Mouse (Mus musculus) lung, postnatal 36 days (tissue): Measurements from ENCODE around the gene Tdrd9.
"Not testable (repeated sequence)": the region's sequence is repeated elsewhere in the genome, so short reads cannot be mapped to it uniquely, and the experiment has no call there.

ENCODE experiments used
- DNase-seq: peaks from one replicate; pipeline ENCODE4 v3.0.0; 2022; ENCODE audit warnings: mixed read lengths

Gene Tdrd9

GRCm38 (mm10) chr12:112033409-112033975 is 62.1 kb downstream of the Tdrd9 start:
- no peak for DNase-seq

- not testable (repeated sequence) for DNase-seq
Measured at GRCm38 (mm10) chr12:112035341-112036100, 64.2 kb downstream of the Tdrd9 start.

DNA sequence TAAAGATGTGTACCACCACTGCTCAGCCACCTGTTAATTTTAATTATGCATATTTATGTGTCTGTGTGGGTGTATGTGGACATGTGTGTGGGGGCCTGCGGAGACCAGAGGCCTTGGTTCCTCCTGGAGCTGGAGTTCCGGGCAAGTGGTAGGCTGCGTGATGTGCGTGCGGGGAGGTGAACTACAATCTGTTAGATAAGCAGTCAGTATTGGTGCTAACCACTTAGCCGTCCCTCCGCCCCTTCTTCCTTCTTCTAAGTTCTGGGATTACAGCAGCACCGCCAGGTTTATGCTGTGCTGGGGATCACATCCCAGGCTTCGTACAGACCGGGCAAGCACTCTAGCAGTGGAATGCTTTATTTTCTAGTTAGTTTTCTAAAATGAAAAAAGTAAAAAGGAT is 67.1 kb downstream of the Tdrd9 start:
- no peak for DNase-seq

- no peak for DNase-seq
Measured at GRCm38 (mm10) chr12:112039169-112039568, 67.8 kb downstream of the Tdrd9 start.

DNA sequence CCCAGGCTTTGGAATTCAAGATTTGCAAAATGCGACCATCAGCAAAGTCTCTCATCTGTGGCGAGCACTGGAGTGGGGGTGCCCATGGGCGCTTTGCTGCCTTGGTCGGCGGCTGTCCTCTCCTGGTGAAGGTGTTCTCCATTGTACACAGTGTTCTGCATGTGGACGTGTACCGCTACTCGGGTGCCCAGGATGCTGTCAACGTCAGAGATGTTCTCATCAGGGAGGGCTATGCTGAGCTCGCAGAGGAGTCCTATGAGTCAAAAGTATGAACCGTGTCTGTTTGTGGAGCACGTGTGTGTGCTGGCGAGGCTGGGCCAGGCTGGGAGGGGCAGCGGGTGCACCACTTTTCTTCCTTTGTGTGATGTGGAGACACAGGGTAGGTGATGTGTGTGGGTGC is 71.3 kb downstream of the Tdrd9 start:
- no peak for DNase-seq

GRCm38 (mm10) chr12:112077651-112078050 is 106.3 kb downstream of the Tdrd9 start:
- DNase-seq, result peak; percentile 86

DNA sequence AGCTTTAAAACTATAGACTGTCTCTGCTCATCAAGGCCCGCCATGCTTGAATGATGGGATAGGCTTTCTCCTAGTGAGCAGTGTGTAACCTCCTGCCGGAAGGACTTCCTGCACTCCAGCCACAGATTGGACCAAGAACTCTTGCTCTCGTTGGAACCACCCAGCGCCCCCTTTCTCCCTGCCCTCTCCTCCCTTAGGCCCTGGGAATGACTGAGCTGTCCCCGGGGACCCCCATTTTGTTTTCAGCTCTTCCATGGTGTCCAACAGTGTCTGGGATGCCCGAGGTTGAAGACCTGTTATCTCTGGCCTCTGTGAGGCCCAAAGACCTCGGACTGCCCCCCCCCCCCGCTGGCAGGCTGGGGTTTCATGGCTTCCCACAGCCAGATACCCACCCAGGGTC is 108.6 kb downstream of the Tdrd9 start:
- DNase-seq, result no peak

- DNase-seq, result no peak
Measured at GRCm38 (mm10) chr12:112080911-112081310, 109.6 kb downstream of the Tdrd9 start.

DNA sequence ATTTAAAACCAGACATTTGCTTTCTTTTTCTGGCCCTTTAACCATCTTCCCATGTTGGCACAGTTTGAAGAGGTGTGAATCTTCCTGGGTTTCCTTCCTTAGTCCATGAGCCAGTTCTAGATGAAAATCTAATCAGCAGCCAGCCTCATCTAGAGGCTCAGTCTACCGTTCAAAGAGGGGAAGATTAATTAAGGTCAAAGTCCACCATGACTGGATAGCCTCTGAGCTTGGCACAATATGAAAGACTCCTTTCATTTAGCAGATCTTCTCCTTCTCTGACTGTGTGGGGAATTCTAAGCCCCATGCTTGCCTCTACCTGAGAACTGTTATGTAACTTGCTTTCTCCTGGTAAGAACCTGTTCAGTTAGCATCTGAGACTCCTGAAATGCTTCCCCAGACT is 110.9 kb downstream of the Tdrd9 start:
- no peak for DNase-seq

DNA sequence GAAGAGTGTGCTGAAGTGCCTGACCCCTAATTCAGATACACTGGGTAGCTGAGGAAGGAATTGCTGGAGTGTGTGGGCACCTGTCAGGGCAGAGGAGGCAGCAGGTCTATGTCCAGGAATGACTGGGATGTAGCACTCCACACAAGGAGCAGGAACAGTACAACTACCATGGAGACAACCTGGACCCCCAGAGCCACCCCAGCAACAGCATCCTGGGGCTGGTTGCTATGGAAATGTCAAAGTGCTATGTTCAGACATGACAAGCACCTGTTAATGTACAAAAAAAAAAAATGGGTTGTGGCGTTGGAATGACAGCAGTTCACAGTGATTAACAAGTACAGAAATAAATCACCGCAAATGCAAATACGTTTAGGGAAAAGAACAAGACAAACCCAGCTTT is 114.9 kb downstream of the Tdrd9 start:
- DNase-seq, result no peak

GRCm38 (mm10) chr12:112086726-112087125 is 115.4 kb downstream of the Tdrd9 start:
- DNase-seq, result no peak

DNA sequence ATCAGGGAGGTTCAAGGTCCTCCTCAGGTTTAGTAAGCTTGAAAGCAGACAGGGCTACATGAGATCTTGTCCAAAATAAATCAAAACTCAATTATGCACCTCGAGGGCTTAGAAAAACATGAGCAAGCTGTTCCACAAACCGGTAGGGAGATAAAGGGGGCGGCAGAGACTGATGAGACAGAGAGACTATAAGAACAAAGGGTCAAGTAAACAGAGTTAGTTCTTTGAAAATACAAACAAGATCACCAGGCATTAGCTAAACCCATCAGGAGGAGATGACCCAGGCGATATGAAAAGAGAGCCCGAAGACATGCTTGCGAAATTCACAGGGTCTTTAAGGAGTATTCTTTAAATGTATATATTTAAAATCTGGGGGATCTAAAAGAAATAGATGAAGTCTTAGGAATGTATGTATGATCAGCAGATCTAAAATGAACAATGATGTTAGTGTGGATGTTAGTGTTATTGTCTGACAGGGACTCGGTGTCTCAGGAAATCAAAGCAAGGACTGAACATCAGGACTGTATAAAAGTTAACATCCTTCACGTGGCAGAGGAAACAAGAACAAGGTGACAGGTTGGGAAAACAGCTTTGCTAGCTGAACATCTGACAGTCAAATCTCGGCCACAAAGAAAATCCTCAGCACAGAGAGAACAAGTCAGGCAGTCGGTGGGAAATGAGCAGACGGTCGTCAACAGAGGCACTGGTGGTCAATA is 117.4 kb downstream of the Tdrd9 start:
- no peak for DNase-seq

- peak; percentile 82 for DNase-seq
Measured at GRCm38 (mm10) chr12:112091054-112091453, 119.7 kb downstream of the Tdrd9 start.

GRCm38 (mm10) chr12:112094261-112094880 is 123.0 kb downstream of the Tdrd9 start:
- DNase-seq, result no peak

DNA sequence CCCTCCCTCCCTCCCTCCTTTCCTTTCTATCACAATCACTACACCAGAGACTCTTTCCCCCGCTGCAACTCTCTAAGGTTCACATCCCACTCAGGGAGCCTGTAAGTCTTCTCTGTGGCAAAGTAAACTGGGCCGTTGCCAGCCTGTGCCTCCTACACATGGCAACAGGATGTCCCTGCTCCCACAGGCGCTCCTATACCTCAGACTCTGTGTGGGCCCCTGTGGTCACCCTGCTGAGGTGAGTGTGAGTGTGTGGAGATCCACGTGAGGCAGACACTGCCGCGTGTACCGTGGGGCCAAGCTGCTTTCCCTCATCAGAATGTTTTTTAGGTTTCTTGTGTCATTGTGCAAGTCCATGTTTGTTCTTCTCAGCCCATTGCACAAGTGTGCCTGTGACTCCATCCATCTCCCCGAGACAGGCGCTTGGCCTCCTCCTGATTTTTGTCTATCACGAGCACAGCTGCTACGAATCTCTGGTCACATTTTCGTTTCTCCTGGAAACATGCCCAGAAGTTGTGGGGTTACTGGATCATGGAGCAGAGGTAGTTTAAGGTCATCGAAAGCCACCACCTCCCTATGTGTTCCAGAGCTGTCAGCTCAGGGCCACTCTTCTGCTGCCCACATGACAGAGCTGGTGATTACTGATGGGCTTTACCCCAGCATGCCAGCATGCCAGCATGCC is 124.8 kb downstream of the Tdrd9 start:
- DNase-seq, result peak; percentile 85

DNA sequence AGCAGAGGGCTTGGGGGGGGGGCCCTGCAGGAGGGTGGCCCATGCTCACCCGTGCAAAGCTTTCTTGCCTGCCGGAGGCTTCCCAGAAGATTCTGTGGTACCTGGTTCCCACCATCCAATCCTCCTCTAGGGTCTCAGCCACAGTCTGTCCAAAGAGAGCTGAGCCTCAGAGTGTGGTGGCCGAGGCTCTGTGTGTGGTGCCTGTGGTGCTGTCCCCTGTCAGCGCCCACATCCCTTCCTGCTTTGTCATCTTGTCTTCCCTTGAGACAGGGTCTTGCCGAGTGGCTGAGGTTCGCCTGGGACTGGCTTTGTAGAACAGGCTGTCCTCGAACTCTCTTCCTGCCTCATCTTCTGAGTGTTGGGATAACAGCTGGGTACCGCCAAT is 125.4 kb downstream of the Tdrd9 start:
- DNase-seq, result no peak

- no peak for DNase-seq
Measured at GRCm38 (mm10) chr12:112100106-112100505, 128.7 kb downstream of the Tdrd9 start.

- DNase-seq, result peak; percentile 40
Measured at GRCm38 (mm10) chr12:112101045-112101444, 129.7 kb downstream of the Tdrd9 start.

- DNase-seq, result no peak
Measured at GRCm38 (mm10) chr12:112103179-112103578, 131.8 kb downstream of the Tdrd9 start.

GRCm38 (mm10) chr12:112104890-112105289 is 133.5 kb downstream of the Tdrd9 start:
- no peak for DNase-seq

DNA sequence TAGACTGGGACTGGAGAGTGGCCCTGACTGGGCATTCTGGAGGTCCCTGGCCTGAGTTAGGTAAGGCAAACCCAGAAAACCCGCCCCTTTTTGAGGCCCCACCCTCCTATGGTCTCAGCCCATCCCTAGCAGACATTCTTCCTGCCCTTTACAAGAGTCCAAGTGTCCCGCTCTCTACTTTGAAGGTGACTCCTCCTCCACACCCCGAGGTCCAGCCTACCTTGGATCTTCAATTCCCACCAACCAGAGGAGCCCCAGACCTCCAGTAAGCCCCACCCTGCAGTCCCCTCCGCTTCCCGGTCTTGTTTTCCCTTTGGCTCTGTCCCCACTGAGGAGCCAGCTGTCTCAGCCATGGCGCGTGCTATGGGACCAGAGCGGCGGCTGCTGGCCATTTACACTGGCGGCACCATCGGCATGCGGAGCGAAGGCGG is 135.2 kb downstream of the Tdrd9 start, which contains the start of gene Aspg:
Gene Aspg (plus strand): TSS at position 139 of the 431 bp plus-strand sequence.
- no peak for DNase-seq

DNA sequence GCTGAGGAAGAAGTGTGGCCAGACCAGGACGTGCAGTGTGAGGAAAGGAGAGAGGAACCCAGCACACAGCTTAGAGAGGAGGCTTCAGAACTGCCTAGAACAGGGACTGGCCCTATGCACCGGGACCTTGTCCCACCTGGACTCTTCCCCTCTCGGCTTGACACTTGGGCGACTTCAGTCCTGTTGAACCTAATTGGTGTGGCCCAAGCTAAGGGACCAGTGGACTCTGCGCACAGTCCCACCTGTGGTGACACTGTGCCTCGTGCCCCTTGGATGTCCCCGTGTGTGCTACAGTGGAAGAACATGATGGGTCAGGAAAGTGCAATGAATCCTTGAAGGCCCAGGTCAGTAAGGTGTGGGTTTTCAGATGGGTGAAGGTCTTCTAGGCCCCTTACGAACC is 136.3 kb downstream of the Tdrd9 start:
- DNase-seq, result no peak
